Mouse (Mus musculus): Measurements from ENCODE around the gene Casq2.

Casq2 gene

DNA sequence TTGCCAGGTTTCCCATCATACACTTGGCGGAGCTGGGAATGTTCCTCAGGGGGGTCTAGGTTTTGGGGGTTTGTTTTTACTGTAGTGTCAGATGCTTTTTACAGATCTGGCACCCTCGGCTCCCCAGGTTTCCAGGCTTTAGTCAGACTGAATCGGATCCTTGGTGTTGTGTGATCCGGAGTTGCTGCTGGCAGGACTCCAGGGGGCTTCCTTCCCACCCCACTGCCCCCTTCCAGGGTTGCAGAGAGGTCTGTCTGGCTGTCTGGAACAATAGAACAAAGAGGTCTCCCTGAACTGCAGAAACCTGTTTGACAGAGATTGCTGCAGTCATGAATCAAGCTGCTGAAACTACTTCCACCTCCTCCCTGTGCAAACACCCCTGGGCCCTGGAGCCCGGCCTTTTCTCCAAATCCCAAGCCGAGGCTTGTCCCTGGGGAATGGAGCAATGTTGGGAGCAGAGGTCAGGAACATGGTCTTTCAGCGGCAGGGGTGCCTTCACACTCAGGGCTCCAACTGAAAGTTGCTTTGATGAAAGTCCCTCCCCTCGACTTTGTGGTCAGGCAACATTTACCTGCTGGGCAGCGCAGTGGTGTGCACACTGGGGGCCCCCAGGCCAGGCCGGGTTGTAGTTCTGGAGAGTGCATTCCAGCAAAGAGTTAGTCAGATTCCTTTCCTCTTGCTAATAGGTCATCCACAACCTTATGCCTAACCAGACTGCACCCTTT lies 49.3 kb downstream of the Casq2 start:
- 56% methylated on average over 10 of the region's 10 CpGs for WGBS

DNA sequence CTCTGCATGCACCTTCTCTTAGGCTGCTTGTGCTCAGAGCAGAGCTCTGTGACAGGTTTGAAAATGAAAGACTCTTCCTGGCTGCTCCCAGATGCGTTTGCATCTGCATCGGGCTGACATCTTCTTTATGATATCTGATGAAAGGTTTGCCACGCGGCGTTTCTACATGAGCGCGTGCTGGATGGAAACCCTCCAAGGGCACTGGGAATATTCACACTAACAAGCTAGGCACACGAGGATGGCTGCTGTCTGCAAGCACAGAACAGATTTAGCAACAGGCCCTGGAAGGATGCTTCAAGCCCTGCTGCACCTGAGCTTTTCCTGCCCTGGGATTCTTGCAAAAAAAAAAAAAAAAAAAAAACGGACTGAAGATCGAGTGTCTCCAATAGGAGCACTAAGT lies 50.9 kb downstream of the Casq2 start:
- 71% methylated on average over 10 of the region's 10 CpGs for WGBS

DNA sequence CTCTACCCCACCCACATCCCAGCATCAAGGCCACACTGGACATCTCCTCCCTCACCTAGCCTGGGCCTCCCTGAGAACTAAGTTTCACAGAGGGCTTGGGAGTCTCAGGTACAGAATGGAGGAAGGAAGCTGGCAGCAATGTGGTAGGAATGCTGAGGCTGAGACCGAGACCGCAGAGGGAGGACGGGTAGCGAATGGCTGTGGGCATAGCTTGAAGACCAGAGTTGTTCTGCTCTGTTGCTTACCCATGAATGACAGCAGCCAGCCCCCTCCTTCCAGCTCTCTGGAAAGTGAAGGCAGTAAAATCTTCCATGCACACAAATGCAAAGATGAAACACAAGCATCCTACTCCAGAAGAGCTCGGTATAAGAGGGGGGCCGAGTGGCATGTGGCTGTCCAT lies 52.7 kb downstream of the Casq2 start:
- WGBS, result 88% methylated on average over 6 of the region's 6 CpGs

DNA sequence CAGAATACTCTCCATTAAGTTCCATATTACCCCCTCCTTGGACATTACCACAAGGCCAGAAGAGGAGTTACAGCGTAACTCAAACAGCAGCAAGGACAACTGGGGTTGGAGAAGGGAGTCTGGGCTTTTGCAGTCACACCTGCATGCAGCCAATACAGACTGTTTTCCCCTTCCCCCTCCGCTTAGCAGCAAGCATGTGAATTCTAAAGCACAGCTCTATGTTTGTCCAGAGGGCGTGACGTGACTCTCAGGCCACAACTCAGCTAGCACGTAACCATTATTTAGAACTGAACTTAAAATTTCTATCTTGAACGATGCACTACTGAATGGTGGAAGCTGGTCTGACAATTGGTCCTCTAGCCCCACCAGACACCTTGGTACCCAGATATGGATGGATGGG lies 54.4 kb downstream of the Casq2 start:
- 93% methylated on average over 6 of the region's 6 CpGs for WGBS

DNA sequence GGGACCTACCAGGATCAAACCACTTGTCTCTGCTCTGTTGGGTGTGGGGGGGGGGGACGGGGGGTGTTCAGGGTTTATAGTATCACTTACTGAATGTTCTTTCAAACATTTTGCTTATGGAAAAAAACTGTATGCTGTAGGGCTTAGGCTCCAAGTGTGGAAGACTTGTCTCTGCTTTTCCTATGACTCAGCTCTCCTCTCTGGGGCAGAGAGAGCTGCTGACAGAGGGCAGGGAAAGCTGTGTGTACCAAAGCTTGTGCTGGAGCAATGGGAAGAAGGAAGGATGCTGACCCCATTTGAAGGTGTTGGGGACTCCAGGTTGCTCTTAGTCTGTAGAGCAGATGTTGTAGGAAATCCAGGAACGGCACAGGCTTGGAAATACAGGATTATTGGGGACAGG lies 55.2 kb downstream of the Casq2 start:
- whole genome bisulfite sequencing, result 73% methylated on average over 2 of the region's 2 CpGs

DNA sequence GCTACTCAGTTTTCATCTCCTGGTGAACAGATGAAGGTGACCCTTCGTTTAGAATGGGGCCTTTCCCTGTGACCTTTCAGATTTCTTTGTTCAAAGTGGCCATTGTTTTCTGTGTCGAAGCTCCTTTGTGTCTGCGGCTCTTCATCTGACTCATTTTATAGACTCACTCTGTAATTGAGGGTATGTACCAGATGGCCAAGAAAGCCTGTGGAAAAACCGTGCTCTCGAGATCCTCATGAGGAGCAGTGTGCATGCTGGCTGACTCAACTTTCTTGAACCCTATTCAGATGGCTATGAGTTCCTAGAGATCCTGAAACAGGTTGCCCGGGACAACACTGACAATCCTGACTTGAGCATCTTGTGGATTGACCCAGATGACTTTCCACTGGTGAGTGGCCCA lies 55.7 kb downstream of the Casq2 start:
- WGBS, result 43% methylated on average over 6 of the region's 6 CpGs

DNA sequence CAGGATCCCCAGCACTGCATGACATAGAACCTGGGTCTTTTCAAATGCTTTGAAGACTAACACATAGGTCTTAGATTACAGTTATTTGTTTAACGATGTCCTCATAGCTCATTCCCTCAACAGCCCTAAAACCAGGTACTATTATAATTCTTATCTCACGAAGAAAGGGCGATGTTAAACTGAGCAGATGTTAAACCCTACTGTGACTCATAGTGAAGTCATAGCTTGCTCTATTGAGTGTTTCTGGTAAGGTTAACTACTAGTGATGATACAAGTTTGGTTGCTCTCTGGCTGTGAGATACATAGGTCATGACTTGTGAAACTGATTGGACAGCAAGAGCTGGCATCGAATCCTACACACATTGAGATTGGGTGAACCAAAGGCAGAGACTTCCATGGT lies 56.7 kb downstream of the Casq2 start:
- WGBS, result 95% methylated on average over 4 of the region's 4 CpGs

DNA sequence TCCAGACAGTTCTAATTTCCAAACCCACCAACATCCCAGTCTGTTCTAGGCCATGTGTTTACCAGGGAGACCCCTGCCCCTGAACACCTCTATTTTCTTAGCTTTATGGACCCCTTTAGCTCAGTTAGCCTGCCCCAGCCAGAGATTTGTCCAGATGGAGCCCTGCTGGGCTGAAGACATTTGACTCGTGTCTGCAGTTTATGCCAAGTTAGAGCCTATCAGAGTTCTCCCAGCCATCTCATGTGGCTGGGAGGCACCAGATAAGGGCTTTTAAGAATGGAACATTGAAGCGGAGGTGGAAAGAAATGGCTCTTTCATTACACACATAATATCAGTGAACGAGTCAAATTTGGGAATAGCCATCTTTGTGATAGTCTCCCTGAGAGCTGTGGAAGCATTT lies 57.3 kb downstream of the Casq2 start:
- WGBS, result 92% methylated on average over 3 of the region's 3 CpGs

DNA sequence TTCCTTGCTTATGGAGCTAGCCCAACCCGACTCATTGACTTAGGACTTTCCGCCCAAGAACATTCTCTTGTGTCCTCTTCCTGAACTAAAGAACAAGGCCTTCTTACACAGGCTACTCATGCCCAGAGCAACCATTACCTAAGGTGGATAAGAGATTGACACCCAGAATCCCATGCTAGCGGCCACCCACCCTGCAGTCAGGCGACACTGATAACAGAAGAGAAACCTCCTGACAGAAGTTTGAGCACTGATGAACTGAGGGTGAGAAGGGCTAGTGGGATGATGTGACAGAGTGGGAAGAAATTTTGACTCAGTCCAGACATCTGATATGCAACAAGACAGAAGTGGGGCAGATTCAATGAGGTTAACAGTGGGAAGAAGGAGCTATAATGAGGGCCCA lies 58.2 kb downstream of the Casq2 start:
- 96% methylated on average over 4 of the region's 4 CpGs for WGBS

DNA sequence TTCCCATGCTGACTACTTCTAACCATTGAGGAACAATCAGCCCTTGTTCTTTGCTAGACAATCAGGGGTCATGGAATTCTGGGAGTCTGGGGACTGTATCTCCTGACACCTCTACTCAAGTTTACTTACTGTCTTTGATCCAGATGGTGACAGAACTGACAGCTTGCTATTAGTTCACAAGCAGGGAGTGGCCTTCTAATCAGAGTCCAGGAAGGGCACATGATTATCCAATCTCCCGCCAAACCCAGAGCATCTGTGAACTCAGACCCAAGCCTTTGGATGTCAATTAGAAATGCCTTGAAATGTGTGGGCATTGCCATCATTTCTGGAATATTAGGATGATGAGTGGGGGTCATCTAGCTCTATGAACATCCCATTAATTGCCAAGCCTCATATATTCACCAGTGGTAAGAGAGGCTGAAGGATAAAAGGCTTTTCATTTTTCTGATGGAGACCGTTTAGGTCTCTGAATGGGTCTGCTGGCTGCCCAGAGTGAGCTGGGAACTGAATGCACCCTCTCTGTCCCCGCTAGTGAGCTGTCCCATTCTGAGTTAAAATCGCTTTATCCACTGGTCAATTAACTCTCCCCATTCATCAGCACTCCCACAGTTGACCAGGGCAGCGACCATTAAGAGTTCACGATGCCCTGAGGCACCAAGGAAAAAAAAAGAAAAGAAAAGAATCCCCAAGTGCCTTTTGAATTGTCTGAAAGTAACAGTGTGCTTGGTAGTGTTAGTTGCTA lies 59.6 kb downstream of the Casq2 start:
- WGBS, result 49% methylated on average over 6 of the region's 6 CpGs

DNA sequence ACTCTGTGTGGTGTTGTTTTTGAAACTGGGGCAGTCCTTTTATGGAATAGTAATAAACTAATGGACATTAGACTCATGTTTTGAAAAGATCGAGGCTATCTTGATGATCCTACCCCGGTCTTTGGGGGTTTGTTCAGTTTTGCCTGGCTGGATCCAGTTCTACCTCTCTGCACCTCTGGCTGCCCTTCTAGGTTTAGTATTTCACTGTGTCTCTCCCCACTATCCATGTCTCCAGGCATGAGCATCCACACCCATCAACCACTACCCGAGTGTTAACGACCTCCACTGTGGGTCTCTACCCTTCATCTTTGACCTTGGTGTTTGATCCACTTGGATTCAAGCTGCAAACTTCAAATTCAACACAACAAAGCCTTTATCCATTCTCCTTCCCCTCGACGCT lies 60.2 kb downstream of the Casq2 start:
- WGBS, result 67% methylated on average over 6 of the region's 6 CpGs

DNA sequence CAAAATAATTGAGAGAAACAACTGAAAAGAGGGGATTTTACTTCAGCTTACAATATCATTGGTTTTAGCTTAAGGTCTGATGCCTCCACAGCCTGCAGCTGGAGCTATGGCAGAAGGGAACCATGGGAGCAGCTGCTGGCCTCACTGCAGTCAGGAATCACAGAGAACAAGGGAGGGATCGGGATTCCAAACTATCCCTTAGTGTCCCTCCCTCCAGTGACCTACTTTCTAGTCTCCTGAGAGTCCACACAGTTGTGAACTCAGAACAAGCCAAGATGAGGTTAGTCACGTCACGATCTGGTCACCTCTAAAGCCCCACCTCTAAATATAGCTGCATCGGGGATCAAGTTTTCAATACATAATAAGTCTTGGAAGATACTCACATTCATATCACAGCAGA lies 61.0 kb downstream of the Casq2 start:
- WGBS, result 72% methylated on average over 4 of the region's 4 CpGs

DNA sequence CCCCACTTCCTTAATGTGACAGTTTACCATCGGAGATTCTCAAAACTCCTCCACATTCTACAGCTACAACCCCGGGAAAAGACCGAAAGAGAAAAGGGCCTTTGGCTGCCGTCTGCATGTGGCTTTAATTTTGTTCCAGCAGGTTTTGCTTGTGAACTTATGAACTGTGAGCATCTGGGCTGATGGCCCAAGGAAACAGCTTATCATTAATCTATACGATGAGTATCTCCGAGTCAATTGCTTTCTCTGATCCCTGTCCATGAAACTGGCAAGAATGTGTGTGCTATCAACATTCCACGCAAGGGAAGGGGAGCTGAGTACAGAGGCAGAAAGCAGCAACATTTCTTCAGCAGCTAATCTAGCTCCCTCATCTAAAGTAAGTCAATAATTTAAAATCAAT lies 63.7 kb downstream of the Casq2 start:
- 81% methylated on average over 7 of the region's 7 CpGs for WGBS

DNA sequence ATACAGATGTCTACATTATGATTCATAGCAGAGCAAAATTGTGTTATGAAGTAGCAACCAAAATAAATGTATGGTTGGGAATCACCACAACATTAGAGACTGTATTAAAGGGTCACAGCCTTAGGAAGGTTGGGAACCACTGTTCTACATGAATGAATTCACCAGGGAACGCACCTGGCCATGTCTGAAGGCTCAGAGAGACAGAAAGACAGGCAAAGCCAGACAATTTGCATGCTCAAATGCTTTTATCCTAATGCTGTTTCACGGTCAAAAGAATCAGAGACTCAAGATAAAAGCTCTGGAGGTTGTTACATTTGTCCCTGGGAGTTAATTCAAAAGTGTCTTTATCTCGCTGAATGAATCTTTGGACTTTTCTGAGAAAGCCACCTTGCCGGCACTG lies 65.6 kb downstream of the Casq2 start:
- WGBS, result 91% methylated on average over 4 of the region's 4 CpGs

DNA sequence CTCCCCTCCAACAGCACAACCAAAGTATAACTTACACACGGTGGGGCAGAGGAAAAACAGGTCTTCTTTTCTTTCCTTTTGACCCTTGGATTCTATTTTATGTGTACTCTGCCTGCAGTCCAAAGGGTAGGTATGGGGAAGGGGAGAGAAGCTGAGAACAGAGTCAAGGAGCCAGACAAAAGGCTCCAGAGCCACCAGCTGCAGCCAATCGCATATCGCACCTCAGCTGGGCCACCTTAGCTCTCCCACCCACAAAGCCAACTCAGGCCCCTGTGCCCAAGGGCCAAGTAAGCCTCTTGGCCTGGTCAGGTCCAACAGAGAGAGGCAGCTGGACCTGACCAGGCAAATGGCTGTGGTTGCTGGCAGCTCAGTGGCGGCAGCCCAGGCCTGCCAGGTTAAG lies 66.3 kb downstream of the Casq2 start:
- WGBS, result 82% methylated on average over 4 of the region's 4 CpGs

DNA sequence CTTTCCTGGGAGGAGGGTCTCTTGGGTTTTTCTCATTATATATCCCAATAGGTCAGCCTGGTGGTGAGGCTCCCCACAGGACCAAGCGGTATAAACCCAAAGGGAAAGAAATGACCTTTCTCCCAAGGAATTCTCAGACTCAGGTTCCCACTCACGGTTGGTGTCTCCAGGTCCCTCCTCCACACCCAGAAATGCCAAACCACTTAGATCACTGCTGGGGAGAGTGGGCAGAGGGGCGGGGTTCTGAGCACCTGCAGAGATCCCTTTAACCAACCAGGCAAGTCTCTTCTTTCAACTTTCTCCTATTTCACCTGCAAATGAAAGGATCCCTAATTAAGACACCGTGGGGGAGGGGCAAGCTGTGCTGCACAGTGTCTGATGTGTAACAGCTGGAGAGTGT lies 66.7 kb downstream of the Casq2 start:
- WGBS, result 34% methylated on average over 4 of the region's 4 CpGs

DNA sequence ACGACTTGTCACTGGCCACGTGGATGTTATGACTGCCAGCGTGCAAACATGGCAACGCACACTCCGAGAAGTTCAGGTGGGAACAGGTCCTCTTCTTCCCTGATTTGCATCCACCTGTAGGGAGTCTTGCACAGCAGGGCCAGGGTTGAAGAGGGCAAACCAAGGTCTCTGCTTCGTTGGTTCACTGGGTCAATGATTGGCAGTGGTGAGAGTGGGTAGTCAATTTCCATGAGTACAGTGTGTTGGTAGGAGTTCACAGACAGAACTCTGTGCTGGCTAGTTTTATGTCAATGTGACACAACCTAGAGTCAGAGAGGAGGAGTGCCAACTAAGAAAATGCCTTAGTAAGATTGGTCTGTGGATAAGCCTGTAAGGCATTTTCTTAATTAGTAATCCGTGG lies 67.9 kb downstream of the Casq2 start:
- 89% methylated on average over 7 of the region's 7 CpGs for WGBS

DNA sequence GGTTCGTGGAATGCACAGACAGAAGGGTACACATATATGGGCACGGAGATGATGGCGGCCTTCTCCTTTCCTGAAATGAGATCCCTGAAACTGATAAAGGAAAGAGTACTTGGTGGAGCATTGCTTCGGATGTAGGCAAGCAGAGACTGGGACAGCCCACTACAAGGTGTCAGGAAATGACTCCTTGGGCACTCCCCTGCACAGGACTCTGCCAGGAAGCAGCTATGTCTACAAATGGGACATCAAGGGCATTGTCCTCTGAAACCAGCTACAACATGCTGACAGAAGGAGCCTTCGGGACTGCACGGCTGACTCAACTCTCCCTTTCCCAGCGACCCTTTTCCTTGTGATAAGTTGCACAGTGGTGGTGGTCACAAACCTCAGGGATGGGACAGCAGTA lies 70.5 kb downstream of the Casq2 start:
- WGBS, result 77% methylated on average over 7 of the region's 7 CpGs

DNA sequence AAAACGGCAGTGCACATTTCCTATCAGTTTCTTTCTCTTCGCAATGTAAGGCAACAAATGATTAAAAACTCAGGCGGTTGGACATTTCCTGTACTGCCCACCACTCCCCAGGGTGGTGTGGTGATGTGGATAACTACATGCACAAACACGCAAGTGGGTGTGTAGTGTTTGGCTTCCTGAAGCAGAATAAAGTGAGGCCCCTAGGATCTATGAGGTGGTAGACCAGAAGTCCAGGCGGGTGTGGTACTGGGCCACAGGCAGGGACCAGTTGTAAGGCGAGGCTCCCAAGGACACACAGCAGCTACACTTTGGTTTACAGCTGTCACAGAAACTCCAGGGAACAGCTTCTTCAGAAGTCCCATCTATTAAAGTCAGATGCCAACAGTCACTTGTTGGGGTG lies 71.4 kb downstream of the Casq2 start:
- WGBS, result 90% methylated on average over 6 of the region's 6 CpGs

DNA sequence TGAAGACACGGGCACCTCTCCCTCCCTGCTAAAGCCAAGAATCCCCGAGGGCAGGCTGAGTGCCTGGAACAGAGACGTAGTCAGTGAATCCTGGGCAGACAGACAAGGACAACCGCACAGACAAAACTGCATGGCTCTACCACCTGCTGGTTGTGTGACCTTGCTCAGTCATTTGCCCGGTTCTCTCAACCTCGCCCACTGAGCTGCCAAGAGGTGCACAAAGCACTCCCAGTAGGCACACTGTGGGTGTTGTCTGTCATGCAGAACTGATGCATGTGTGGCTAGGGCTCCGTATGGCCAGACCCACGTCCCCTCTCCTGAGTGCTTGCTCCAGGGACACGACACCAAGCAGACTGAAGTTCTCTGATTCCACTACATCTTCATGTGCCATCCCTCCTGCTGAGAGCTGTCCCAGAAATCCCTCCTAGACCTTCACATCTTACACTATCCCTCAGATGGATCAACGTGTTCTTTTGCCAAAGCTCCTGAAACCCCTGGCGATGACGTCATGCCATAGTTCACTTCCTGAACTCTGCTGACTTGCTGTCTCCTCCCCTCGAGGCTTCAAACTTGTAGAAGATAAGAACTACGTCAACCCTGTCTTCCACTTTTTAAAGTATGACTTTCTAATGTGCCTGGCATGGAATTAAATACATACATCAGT lies 72.7 kb downstream of the Casq2 start:
- WGBS, result 78% methylated on average over 14 of the region's 14 CpGs

DNA sequence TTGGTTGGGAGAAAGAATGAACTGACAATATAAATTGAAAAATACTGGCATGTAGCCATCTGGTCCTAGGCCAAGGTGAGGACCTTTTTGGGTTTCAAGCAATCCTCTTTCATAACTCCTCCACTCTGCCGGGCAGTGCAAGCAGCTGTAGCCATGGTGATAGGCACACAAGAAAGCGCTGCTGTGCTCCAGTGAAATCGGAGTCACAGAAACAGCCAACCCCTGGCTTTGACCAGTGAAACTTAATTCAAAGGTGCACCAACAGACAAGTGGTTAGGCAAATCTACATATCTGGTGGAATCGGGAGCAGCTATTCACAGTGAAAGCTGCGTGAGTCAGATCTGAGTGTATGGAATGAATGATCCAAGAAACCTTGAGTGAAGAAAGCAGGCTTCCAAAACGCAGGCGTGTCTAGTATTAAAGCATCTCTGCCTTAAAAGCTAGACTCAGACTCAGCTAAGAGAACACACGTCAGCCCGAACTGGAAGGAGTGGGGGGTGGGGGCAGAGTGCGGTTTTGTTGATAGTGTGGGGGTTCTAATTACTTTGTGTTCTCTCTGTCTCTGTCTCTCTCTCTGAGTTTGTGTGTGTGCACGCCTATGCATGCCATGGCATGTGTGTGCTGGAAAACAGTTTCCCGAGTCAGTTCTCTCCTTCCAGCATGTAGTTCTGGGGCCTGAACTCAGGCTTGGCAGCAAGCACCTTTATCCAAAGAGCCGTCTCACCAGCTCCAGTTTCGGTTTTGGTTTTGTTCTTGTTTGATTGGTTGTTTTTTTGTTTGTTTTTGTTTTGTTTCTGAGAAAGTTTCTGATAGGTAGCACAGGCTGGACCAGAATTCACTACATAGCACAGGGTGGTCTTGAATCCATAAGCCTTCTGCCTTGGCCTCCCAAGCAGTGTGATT lies 73.5 kb downstream of the Casq2 start:
- WGBS, result 58% methylated on average over 14 of the region's 14 CpGs

DNA sequence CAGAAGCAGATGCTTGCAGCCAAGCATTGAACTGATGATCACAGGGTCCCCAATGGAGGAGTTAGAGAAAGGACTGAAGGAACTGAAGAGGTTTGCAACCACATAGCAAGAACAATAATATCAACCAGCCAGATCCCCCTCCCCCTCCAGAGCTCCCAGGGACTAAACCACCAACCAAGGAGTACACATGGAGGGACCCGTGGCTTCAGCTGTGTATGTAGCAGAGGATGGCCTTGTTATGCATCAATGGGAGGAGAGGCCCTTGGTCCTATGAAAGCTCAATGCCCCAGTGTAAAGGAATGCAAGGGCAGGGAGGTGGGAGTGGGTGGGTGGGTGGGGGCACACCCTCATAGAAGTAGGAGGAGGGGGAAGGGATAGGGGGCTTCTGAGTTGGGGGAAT lies 77.6 kb downstream of the Casq2 start:
- 91% methylated on average over 1 of the region's 1 CpGs for WGBS
